Mouse (Mus musculus): ENCODE results near the gene Sik2.

Gene Sik2

GRCm38 (mm10) chr9:50918131-50918530 lies 90.7 kb downstream of the Sik2 start:
- no peak for DNase-seq (ENCODE audit: low spot score)

- no peak for DNase-seq (ENCODE audit: low spot score)
Observed at GRCm38 (mm10) chr9:50911861-50912515, 96.9 kb downstream of the Sik2 start.

- DNase-seq (ENCODE audit: low spot score), result no peak
Observed at GRCm38 (mm10) chr9:50905321-50905720, 103.6 kb downstream of the Sik2 start.

- no peak for DNase-seq (ENCODE audit: low spot score)
Observed at GRCm38 (mm10) chr9:50904196-50904847, 104.6 kb downstream of the Sik2 start.

GRCm38 (mm10) chr9:50900026-50900920 lies 108.6 kb downstream of the Sik2 start:
- DNase-seq (ENCODE audit: low spot score), result no peak

GRCm38 (mm10) chr9:50893665-50894064 lies 115.2 kb downstream of the Sik2 start:
- peak; percentile 55 for DNase-seq (ENCODE audit: low spot score)

GRCm38 (mm10) chr9:50890494-50891090 lies 118.3 kb downstream of the Sik2 start:
- no peak for DNase-seq (ENCODE audit: low spot score)

- no peak for DNase-seq (ENCODE audit: low spot score)
Observed at GRCm38 (mm10) chr9:50889964-50890363, 118.9 kb downstream of the Sik2 start.

- DNase-seq (ENCODE audit: low spot score), result no peak
Observed at GRCm38 (mm10) chr9:50889211-50889610, 119.7 kb downstream of the Sik2 start.

- no peak for DNase-seq (ENCODE audit: low spot score)
Observed at GRCm38 (mm10) chr9:50887351-50887750, 121.5 kb downstream of the Sik2 start.

GRCm38 (mm10) chr9:50886870-50887269 lies 122.0 kb downstream of the Sik2 start:
- DNase-seq (ENCODE audit: low spot score), result no peak

- DNase-seq (ENCODE audit: low spot score), result no peak
Observed at GRCm38 (mm10) chr9:50885600-50885987, 123.3 kb downstream of the Sik2 start.

- peak; percentile 69 for DNase-seq (ENCODE audit: low spot score)
Observed at GRCm38 (mm10) chr9:50884741-50885599, 123.9 kb downstream of the Sik2 start.

GRCm38 (mm10) chr9:50884093-50884492 lies 124.8 kb downstream of the Sik2 start:
- DNase-seq (ENCODE audit: low spot score), result no peak

- no peak for DNase-seq (ENCODE audit: low spot score)
Observed at GRCm38 (mm10) chr9:50882183-50882582, 126.7 kb downstream of the Sik2 start.

GRCm38 (mm10) chr9:50877431-50877830 lies 131.4 kb downstream of the Sik2 start:
- DNase-seq (ENCODE audit: low spot score), result no peak

GRCm38 (mm10) chr9:50876287-50876686 lies 132.6 kb downstream of the Sik2 start:
- DNase-seq (ENCODE audit: low spot score), result no peak

- DNase-seq (ENCODE audit: low spot score), result no peak
Observed at GRCm38 (mm10) chr9:50875470-50875869, 133.4 kb downstream of the Sik2 start.

- no peak for DNase-seq (ENCODE audit: low spot score)
Observed at GRCm38 (mm10) chr9:50874031-50874430, 134.8 kb downstream of the Sik2 start.

GRCm38 (mm10) chr9:50873210-50873609 lies 135.7 kb downstream of the Sik2 start:
- no peak for DNase-seq (ENCODE audit: low spot score)

GRCm38 (mm10) chr9:50868182-50868581 lies 140.7 kb downstream of the Sik2 start:
- no peak for DNase-seq (ENCODE audit: low spot score)

Data from urinary bladder, postnatal 14 days (tissue).